Mouse (Mus musculus) layer of hippocampus, postnatal 14 days (tissue): ENCODE results near the gene Slc7a7. TPM values are rescaled to one million over a fixed set of nuclear protein-coding genes. Genes with fewer than 3 reads are reported as not detected.
A peak's percentile ranks its signal among the peaks of the same experiment; 100 is the strongest.

Experiments used
- DNase-seq, 2 experiments: peaks; one replicate each; pipeline ENCODE4 v3.0.0; 2021 to 2022; ENCODE audit warnings: low spot score in 2 of 2, mixed read lengths in 1 of 2
- total RNA-seq, 2 experiments: library from RNA; stranded (reverse); gene quantifications; 2 replicates each; pipeline ENCODE4 v1.2.3; 2021

Slc7a7 gene
- total RNA-seq, 2 experiments from 2014 or later = 2.4 to 2.5 TPM

DNA sequence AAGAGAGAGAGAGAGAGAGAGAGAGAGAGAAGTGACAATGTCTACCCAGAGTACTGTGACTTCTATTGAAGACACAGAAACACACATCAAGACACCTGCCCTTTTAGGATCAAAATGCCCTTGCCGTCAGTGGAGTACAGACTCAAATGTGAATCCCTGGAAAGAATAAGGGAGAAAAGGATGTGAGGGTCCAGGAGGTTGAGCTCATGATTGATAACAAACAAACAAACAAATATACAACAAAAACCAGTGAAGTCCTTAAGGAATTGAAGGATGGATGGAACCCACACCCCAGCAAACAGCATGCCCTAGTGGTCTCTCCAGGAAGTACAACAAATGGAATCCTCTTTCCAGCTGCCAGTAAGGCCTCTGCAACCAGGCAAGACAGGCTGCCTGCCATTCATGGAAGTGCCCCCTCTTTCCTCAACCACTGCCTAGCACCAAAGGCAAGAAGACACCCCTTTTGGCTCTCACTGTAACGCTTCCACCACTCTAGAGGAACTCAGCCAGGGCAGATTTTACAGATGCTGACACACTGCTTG is 4.9 kb downstream of the Slc7a7 start:
- DNase-seq = peak in 1 of 2 experiments; percentile 49

DNA sequence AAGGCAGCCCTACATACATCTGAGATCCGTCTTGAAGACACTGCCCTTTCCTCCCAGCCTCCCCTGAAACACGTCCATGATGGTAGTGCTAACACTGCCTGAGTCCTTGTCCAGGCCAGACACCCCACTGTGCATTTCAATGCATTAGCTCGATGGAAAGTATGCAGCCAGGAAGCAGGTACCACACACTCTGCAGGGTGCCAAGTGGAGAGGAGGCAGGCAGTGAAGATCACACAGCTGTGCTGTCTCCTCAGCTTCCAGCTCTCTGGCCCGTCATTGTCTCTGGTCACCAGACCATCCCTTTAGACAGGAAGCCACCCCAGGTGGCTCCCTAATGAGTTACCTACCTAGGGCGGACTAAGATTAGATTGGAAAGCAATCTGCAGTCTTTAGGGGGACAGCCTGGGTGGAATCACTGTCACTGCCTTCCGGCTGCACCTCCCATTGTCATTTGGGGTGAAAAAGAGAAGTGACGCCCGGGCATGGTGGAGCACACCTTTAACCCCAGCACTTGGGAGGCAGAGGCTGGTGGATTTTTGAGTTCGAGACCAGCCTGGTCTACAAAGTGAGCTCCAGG is 5.5 kb downstream of the Slc7a7 start:
- no peak for DNase-seq

DNA sequence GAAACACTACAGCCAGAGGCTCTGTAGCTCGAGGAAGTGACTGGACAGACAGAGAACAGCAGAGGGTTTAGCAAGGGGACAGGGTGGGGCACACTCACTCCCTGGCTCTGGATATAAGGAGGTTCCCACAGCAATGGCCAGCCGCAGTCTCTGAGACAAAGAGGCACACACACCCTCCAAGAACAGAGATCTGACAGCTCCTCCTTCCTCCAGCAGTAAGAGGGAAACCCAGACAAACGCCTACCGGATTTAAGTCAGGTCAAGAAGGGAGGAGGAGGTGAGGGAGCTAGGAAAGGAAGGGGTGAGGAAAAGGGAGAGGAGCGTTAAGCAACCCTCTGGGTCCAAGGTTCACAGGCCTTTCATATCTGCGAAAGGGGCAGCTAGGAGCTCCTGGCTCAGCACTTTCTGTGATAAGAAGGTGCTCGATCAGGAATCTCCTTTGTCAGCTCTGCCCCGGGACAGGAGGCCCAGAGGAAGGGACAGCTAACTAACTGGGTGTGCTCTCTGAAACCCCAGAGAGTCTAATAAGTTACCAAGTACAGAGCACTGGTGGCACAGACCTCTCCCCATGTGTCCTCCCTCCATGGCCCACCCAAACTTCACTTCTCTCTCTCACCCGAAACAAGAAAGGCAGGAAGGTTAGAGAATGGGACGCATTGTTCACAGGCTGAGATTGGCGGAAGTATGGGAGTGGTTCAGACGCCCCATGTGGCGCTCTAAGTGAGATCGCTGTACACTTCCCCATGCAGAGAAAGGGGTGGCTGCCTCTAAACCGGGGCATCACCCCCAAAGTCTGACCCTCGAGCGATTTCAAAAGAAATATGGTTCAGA is 7.4 kb downstream of the Slc7a7 start:
- DNase-seq = no peak

DNA sequence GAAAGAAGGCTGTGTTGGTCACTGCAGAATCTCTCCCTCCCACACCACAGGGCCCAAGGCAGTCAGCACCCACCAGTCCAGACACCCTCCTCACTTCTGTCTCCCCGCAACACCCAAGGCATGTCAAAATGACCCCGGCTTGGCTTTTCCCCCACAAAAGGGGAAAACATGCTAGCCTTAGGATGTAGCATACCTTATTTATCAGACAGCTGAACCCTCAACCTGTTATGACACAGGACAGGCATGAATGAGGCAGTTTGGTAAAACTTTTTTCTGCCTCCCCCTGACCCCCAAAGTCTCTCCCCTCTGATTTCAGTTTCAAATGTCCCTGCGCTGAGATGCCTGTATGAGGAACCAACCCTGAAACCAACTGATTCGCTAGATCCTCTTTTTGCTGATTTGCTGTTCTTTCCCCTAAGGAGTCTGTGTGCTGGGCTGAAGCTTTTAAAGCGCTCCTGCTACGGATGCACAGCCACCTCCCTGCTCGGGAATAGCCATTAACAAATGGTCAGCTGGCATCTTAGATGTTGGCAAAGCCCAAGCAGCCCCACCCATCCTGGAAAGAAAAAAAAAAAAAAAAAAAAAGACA is 8.4 kb downstream of the Slc7a7 start:
- DNase-seq = no peak

DNA sequence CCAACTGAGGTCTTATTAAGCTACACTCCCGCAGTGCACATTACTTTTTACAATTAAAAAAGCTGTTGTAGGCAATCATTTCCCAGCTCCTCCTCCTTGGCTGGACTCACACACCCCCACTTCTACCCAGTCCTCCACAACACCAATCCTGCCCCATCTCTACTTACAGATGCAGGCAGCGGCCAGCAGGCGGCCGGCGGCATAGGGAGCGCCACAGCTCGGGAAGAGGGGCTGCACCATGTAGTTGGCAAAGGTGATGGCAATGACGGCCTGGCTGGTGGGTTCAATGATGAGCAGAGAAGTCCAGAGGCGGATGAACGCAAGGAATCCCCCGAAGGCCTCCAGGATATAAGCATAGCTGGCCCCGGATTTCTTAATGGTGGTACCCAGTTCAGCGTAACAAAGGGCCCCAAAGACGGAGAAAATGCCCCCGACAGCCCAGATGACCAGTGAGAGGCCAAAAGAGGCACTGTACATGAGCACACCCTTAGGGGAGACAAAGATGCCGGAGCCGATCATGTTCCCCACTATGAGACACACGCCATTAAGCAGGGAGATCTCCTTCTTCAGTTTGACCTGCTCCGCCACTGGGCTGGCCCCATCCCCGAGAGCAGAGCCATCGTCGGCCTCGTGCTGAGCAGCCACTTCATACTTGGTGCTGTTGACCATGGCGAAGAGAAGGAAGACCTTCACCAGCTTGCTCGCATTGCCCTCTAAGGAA is 9.1 kb downstream of the Slc7a7 start:
- DNase-seq = no peak

DNA sequence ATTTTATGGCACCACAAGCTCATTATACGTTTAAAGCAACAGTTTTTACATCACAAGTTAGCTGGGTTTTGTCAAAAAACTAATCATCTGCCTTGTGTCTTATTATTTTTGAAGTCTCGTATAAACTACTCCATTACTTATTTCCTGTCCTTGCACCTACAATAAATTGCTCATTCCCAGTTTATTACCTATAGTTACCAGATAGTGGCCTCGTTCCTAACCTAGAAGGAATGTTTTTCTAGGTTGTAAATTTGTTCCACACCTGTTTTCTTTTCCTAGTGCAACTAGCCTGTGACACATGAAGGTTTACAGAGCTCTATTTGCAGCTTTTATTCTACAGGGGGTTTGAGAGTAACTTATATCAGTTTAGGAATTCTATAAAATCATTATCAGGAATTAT is 15.9 kb downstream of the Slc7a7 start:
- DNase-seq = no peak

DNA sequence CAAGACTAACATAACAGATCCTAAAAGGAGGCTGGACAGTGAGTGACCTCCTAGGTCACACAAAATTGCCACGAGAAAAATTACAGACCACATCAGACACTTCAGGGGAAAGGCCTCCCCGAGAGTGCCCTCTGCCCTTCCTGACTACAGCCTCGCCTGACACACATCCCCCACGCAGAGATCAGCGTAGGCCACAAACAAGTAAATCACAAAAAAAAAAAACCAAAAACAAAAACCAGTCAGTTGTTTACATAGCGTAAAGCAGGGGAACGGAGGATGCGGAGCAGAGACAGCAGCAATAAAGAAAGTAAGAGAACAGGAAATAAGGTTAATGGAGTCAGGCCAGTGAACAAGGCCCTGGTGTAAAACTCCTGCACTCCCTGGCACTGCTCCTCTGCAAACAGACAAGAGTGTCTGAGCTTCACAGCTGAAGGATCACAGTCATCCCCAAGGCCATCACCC is 18.6 kb downstream of the Slc7a7 start:
- DNase-seq = no peak

DNA sequence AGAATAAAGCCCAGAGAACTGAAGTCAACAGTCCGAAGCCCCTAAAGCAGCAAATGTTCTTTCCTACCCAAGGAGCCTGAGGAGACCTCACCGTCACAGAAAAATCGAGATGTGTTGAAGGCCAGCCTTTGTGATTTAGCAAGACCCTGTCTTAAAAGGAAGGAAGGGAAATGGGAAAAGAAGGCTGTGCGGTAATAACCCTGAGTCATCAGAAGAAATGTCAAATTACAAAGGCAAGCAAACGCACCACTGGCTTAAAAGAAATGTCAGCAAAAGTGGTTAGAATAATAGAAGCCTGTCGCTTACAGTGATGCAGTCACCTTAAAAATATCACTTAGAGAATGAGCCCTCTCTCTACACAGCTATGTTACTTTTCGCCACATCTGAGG is 19.1 kb downstream of the Slc7a7 start:
- no peak for DNase-seq

DNA sequence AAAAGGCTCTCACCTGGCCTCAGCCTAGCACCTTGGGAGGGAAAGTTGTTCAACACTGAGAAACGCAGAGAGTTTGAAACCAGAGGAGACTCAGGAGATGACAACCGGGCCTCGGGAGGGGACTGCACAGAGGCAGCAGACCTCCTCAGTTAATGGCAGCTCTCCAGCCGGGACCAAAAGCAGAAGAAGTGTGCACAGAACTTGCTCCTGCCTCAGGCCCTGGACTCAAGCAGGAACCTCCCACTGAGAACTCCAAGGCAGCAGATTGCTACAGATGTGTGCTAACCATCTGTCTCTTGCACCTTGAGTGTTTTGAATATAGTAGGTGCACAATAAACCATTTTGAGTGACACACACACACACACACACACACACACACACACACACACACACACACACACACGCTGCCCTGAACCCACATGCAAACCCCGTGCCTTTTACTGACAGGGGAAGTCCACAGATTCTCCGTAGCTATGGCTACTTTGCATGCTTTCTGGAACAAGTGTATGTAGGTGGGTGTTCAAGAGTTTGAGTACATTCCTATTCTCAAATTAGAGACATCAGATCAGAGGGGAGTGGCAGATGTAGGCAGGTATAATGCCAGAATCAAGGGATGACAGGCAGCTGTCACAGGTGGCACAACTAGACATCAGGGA is 19.6 kb downstream of the Slc7a7 start:
- DNase-seq = no peak

DNA sequence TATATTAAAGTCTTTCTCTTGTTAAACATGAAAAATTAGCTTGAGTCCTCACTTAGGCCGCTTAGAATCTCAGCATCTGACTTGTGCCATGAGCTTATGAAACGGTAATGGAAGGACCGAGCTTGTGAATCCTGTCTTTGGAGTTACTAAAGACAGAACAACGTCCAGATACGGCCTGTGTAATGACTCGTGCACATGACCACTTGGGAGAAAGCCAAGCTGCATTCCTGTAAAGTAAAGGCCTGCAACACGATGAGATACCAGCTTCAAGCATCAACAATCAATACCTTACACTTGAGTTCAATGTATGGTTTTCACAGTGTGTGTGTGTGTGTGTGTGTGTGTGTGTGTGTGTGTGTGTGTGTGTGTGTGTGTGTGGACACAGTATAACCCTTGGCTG is 20.9 kb downstream of the Slc7a7 start:
- no peak for DNase-seq

DNA sequence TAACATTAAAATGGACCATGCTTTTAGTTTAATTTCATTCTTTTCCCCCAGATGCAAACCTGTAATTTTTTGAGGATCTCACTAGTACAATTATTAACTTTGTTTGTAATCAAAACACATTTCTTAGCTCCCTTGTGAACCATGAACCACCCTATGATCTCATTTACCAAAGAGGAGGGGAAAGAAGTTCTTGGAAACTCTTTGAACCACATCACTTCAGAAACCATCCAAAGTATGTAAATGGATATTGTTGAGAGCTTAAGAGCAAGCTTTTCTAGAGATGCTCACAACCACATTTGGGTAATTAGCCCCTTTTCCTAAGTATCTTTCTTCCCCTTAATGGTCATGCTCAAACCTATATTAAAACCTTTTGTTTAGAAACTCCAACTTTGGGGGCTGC is 23.3 kb downstream of the Slc7a7 start:
- no peak for DNase-seq

DNA sequence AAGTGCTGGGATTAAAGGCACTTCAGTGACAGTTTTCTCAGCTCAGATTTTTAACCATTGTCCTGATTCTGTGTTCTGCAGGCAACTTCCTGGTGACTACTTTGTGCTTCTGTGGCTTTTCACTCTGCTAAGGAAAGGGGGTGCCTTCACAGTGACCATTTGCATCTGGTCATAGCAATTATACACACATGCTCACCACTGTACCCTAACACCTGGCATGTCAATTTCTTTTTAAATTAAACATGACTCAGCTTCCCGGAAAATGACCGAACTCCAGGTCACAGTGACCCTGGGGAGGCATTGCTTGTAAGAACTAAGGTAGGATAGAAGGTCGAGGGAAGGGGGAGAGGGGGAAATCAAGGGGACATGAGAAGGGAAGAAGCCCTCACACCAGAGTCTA is 23.8 kb downstream of the Slc7a7 start:
- DNase-seq = no peak

DNA sequence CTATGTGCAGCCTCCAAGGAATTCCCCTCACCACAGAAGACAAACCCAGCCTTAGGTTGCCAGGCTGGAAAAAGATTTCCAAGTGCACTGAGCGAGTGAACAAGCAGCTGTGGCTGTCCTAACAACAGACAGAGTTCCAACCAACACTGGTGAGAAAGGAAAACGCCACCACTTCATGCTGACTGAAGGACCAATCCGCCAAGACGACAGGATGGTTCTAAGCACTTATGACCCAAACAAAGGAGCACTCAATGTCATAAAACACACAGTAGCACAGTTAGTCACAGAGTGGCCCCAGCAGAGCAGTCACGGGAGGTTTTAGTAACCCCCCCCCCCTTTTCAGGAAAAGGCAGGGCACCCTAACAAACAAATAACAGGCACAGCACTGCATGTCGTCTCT is 26.7 kb downstream of the Slc7a7 start:
- no peak for DNase-seq

DNA sequence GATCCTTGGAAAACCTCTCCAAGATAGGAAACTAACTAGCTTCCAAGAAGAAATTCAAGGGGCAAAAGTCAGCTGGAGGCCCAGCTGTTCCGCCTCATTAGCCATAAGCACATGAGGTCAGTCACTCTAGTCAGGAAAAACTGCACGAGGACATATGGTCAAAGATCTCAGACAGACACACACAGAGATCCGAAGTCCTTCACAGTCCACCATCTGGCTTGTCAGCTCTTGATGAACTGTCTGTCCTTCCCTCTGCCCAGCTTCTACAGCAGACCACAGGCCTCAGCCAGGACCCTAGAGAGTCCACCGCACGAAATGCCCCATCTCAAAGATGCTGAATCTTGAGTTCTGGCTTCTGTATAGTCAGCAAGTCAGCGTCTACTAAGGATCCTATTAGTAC is 30.0 kb downstream of the Slc7a7 start:
- DNase-seq = no peak

DNA sequence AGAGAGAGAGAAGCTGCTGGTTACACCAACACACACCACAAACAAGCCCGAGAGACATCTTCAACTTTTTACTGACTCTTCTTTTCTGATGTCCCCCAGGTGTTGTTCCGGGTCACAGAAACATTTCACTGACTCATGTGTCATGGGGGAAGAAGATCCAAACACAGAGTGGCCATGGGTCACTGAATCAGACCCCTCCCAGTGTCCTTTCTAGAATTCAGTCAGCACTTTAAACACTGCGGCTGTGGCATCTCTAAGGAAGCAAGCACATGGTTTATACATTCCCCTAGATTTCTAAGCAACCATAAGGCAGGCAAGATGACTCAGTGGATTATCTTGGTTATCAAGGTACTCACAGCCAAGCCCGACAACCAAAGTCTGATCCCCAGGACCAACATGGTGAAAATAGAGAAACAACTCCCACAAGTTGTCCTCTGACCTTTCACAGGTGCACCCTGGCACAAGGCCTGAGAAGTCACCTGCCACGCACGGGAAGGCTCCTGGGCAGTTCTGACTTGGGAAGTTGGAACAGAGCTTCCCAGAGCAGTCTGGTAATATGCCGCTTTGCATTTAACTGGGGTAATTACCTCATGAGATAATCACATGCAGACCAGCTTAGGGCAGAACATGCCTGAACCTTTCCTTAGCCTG is 31.5 kb downstream of the Slc7a7 start:
- DNase-seq = no peak

DNA sequence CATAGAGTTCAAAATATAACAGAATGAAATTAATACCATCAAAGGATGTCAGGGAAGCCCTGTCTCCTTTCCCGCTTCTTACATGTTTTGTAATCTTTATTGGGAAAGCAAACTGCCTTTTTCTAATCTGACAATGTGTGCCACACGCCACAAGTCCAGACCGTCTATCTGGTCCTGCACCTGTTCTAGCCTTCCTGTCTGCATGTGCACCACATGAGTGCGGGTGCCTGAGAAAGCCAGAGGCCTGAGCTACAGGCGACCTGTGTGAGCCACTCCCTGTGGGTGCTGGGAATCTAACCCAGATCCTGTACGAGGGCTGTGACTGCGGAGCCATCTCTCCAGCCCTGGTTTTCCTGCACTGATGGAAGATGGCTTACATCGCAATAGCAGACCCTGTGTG is 33.2 kb downstream of the Slc7a7 start:
- no peak for DNase-seq

DNA sequence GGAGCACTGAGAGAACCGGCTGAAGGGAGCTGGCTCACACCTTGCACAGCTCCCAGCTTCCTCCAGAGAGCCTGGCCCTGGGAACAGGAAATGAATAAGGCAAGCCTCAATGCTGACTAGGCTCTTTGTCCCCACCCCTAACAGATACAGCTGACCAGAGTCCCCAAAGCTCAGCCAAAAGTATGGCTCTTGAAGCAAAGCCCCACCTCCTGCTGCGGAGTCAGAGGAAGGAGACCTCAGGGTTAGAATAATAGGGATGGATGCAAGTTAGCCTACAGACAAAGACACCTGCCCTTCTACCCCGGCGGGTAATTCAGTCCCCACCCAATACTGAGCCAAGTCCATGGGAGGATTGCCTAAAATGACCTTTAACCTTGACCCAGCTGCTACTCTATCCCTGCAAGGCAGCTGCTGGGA is 34.2 kb downstream of the Slc7a7 start:
- DNase-seq = no peak

DNA sequence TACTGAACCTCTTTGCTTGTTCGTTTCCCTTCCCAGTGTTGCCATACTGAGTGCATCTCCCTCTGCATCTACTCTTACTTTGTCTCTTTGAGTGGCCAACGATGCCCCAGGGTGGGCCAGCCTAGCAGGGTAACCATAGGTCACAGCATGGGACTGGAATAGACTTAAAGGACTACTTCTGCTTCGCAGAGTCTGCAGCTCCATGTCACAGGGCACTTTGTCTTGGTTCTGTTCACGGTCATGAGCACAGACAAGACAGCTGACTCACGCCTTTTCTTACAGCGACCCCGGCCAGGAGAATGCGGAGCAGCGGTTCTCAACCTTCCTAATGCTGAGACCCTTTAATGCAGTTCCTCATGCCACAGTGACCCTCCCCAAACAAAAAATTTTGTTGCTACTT is 34.9 kb downstream of the Slc7a7 start:
- DNase-seq = no peak

DNA sequence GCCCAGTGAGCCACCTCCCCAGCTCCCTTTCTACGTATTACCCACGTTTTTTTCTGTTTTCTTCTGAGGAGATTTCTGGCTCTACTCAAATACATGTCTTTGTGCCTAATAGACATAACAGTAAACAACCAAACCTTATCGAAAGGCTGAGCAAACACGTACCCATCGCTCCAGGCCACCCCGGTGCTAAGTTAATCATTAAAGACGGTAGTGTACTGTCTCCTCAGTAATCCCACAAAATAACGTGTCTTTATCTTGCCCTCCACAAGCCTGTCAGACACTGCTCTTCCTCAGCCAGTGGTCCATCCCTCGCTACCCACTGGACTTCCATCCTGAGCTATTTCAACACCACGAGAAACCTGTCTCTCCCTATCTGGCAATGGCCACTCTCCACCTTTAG is 35.8 kb downstream of the Slc7a7 start:
- no peak for DNase-seq

DNA sequence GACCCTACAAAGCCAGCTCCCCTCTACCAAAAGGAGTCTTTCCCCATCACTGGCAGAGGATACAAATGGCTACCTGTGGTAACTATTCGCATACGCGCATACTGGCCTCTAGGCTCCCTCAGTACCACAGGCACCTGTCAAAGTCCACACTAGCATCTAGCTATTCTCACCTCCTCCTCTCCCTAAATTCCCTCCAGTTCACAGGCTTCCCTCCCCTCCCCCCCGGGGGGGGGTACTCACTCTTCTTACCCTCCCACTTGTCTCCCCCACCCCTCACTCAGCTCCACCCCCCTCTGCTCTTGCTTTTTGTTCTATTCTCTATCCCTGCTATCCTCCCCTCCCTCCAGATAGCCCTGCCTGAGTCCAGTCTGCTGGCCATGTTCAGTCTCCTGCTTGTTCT is 37.0 kb downstream of the Slc7a7 start:
- no peak for DNase-seq

DNA sequence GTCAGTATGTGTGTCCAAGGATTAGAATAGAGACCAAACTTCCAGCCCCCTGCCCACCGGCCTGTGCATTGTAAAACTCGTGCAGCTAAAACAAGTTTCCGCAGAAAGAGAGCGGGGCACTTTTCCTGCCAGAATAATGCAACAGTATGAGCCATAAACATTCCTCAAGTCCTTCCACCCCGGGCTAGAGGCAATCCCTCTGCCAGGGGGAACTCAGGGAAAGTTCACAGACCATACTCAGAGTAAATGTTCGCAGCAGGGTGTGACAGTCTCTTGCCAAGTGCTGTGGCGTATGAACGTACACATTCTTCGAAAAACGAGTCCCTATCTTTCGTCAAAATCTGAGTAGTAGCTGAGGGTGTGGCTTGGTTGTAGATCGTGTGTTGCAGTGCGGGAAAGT is 38.0 kb downstream of the Slc7a7 start:
- DNase-seq = no peak
